Mouse (Mus musculus) urinary bladder, postnatal 14 days (tissue): ENCODE results near the gene Alk.

Experiments used
- DNase-seq: peaks from one replicate; pipeline ENCODE4 v3.0.0; 2021; ENCODE audit warnings: low spot score

The Alk gene

DNA sequence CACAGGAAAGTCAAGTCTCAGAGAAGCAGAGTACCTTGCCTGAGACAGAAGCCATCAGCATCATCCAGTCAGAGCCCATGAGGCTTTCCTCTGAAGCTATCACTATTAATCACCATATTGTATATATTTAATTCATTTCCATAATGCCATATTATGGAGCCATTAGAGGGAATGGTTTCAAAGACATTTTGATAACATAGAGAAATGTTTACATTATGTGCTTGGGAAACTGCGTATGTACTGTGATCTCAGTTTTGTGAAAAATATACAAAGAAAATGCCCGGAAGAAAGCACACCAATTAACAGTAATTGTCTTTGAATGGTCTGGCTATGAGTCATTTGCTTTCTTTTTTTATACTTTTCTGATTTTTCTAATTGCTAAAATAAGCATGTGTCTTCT, 203.1 kb downstream of the Alk start:
- DNase-seq = no peak

DNA sequence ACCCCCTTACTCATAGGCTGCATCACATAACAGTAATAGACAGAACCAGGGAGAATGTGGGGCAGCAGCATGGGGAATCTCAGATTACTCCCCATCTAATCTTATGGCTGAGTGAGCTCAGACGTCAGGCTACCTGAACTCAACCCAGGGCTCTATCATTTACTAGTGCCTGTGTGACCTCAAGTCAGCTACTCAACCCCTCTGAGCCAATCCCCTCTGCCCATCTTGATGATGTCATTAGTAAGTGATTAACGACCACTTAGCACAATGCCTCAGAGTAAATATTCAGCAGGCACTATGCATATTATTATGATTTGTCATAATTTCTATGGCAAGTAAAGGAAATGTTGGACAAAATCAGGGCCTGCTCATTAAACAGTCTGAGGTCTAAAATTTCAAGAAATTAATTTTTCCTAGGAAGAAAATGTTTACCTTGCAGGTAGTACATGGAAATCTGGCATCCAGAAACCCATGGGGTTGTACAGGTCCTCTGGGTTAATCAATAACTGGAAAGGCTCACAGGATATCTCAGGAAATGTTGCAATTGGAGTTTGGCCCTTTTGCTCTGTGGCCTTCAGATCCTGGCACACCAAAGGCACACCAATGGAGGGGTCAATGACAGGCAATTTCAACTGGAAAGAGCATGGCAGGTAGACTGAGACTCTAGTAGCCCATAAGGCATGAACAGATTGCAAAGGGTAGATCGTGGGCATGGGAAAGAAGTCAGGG, 204.9 kb downstream of the Alk start:
- DNase-seq = no peak

DNA sequence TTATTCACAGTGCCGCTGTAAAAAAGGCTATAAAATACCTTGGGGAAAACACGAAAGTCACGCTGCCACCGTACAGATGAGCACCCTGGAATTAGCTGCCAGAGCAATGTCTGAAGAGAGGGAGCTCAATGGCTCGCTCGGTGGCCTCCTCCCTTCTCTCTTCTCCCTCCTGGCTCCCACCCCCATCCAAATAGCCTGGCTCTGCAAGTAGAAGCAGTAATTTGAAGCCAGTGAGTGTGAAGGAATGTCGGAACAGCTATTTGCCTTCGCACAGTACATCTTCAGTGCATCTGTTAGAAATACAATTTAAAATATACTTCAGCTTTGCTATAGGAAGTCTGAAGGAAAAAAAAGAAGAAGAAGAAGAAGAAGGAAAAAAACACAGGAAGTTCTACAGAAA, 208.5 kb downstream of the Alk start:
- DNase-seq = no peak

DNA sequence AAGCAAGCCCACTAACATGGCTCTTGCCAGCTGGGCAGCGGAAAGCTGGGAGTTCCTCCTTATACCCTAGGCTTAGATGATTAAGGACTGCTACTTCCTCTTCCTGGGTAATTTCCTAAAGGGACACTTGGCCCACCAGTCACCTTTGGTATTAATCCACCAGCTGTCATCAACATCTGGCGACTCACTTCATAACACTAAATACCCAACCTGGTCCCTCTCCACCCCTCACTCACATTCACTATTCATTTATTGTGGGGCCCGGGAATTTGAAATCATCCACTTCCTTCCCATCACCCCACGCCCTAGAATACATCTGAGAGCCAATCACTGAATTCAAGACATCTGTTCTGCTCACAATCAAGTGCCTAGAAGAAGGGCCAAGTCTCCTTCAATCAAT, 235.4 kb downstream of the Alk start:
- no peak for DNase-seq

DNA sequence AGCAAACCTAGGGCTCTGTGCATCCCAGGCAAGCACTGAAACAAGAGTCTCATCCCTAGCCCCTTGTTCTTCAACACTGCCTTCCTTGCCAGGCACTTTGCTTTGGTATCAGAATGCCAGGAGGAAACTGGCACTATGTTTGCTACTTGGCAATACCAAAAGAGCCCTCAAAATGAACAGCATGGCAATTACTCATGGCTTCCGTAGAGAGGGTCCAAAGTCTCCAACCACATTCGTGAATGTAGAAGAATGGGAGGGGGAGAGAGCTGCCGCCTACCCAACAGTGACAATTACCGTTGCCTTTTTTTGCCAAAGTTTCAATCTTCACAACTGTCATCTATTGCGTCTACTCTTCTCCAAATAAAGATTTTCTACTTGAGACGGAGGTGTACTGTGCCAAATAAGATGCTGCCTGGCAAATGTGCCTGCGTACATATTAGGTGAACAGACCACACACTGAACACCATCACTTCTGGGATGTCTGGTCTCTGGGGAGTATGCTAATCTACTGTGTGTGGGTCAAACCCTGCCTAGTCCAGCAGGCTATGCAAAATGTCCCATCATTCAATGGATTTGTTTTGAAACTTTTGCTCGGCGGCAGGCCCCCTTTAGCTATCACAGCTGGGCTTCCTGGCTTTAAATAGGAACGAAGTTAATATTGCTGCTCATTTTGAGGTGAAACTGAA, 241.5 kb downstream of the Alk start:
- DNase-seq = no peak

DNA sequence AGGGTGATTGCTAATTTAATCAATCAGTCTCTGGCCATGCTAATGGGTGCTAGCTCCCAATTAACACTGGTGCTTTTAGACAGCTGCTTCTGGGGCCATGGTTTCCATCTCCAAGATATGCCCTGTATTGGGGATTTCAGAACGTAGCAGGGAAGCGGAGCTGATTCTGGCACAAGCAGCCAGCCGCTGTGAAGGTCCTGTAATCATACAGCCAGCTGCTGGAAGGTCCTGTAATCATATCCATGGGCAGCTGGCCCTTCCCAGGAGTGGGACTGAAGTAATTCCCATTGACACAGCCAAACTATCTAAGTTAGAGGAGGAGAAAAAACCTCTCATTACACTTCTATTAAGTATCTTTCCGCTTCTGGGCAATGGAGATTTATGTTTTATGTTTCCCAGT, 242.5 kb downstream of the Alk start:
- no peak for DNase-seq

DNA sequence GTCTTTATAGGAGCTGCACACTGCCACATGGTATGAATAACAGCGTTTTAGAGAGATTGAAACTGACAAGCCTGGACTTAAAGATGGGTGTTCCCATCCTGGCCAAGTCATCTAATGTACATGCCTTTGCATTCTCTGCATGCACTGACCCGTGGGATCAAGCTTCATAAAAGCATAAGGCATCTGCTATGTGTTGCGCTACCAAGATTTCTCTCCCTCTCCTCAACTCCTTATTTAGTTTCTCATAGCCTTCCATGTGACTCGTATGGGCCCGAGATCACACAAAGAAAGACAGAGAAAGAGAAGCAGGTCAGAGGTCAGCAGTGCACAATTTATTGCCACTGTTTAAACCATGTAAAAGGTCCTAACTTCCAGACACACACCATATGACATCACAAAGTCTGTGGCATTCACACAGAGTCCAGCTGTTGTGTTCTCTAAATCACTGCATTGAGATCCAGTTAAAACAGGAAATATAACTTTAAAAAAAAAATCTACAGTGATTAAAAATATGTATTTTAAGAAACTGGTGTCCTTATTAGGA, 247.6 kb downstream of the Alk start:
- no peak for DNase-seq

DNA sequence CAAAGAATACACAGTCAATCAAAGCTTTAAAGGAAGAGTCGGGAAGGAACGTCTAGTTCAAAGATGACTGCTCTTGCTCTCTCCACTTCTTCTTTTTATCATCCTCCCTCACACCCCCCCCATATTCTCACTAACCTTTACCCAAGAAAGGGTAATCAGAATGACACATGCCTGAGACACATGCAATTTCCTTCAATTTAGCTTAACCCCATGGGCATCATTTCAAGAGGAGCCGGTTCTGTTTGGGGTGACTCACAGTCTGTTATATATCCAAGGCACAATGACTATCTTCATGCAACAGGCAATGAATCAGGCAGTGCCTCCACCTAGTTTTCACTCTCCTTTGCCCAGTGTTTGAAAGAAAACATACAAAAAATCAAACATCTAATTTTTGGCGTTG, 265.0 kb downstream of the Alk start:
- DNase-seq = no peak

DNA sequence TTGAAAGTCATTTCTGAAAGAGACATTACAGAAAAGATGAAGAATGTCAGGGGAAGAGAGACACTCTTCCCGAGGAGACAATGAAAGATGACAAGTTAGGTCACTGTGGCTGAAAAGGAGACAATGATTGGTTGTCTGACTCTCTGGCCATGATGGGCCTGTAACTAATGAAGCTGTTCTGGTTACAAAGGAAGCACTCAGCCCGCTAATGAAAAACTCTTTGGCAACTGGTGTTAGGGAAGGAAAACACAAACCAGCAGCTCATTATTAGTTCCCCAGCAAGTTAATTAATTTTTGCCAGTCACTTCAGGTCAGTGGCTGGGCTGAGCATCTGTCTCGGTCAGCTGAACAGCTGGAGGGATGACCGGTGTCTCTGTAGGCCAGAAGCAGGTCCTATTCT, 271.5 kb downstream of the Alk start:
- no peak for DNase-seq

DNA sequence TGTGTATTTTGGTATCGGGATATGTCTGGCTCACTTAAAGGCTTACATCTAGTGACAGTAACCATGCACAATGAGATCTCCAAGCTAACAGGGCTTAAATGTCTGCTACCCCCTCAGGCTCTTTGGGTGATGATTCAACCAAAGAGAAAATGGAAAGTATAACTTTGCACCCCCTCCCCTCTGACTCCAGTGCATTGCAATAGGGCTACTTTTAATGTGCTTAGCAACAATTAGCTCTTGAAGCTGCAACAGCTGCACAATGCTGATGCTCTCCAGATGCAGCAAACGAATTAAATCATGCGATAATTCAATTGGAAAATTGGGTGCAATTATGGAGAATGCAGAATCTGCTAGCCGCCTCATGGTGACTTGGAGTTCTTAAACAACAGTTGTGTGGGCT, 278.5 kb downstream of the Alk start:
- DNase-seq = no peak

DNA sequence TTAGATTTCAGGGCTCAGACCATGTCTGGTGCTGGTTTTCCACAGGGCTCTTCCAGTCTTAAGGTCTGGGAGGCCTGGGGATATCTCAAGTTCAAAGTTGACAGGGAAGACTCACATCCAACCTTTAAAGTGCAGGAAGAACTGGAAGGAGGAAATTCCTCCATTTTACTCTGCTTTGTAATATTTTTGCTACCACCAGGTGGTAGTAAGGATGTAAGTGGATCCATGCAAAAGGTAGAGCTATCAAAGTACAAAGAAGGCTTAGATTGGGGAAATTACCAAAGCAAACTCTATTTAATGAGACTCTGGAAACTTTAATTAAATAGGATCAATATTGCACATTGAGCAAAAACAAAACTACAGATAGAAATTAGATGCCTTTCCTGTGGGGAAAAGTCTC, 284.9 kb downstream of the Alk start:
- no peak for DNase-seq

DNA sequence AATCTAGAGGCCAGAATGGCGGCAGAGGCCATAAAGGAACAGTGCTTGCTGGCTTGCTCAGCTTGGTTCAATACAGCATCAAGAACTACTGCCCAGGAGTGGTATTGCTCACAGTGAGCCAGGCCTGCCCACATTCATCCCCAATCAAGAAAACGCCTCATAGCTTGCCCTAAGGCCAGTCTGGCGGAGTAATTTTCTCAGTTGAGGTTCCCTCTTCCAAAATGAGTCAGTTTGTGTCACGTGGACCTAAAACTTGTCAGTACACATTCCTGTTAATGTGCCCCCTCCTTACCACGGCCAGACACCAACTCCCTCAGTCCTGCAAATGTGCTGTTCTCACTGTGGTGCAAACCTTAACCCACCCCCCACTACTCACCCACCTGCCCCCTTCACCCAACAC, 304.8 kb downstream of the Alk start:
- DNase-seq = no peak

DNA sequence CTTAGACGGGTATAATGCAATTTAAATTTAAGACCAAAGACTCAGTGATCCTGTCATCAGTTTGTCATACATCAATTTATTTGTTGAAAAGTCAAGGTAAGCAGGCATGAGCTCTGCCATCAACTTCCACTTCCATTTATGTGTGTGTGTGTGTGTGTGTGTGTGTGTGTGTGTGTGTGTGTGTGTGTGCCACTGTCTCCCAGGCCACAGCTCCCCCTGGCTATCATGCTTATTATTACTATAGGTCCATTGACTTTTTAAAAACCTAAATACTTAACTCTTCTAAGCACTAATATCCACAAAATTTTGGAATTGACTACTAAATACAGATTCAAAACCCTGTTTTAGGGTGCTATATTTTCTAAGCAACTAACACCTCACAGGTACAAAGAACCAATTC, 308.1 kb downstream of the Alk start:
- no peak for DNase-seq

DNA sequence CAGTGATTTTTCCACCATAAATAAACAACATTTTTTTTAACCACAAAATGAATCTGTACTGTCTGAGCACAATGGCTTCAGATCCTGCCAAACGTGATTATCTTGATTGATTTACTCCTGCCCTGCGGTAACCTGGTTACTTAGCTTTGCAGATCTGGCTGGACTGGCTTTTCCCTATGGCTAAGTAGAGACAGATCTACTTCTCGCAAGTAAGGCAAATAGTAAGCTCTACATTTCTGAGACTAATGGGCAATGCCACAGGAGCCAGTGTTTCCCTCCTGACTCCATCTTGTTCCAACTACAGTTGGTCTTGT, 311.2 kb downstream of the Alk start:
- DNase-seq = peak; percentile 36

DNA sequence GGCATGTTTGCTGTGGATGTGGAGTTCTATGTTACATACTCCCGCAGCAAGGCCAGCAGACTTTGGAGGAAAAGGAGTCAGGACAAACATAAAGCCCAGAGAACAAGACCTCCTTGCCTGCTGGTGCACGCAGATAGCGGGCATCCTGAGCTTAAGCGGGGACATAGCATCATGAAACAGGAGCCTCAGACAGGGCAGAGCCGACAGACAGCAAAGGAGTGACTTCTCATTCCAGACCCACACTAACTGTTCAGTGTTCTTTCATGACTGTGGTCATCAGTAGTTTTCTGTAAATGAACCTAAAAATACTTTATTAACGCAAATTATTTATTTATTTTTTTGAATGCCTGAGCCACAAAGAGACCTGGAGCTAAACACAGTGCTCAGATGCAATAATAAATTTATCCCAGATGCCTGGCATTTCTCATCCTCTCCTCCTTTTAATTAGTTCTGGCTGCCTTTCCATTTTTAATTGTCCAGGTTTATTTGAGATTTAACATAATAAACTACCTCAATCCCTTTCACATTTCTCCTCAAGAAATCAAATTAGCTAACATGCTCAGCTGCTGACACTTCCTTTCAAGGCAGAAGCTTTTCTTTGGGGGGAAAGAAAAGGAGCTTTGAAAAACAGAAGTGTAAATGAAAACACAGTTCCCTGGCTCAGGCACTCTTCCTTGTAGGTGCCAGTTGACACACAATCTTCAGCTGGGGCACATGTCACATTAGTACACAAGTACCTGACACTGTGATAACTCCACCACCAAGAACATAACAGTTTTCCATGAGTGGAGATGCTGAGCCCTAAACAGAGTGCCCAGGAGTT, 311.8 kb downstream of the Alk start:
- DNase-seq = no peak

DNA sequence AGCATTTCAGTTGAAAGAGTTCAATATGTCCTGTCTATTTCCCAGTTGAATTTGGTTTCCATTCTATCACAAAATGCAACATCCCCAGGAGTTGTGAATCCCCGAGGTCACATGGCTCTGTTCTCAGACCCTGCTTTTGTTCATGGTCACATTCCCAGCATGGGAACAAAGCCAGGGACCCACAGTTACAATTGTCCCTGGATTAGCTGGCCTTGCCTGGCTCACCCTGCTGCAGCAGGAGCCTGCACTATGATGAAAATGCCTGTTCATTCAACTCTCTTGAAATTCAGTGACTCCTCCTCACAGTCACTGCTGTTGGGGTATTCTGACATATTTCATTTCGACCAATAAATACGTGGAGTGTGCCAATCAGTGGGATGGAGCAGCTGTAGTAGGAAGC, 318.5 kb downstream of the Alk start:
- no peak for DNase-seq

DNA sequence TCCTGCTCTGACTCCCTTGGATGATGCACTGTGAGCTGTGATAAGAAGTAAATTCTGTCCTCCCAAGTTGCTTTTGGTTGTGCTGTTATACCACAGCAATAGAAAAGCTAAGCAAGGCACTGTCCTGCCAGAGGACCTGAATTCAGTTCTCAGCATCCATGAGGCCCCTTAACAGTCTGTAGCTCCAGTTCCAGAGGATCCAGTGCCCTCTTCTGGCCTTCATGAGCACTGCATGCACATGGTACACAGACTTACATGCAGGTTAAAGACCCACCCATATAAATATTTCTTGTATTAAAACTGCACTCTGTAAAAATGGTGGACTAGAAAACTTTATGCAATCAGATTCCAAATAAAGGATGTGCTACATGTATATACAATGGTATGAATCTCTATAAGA, 326.1 kb downstream of the Alk start:
- no peak for DNase-seq

DNA sequence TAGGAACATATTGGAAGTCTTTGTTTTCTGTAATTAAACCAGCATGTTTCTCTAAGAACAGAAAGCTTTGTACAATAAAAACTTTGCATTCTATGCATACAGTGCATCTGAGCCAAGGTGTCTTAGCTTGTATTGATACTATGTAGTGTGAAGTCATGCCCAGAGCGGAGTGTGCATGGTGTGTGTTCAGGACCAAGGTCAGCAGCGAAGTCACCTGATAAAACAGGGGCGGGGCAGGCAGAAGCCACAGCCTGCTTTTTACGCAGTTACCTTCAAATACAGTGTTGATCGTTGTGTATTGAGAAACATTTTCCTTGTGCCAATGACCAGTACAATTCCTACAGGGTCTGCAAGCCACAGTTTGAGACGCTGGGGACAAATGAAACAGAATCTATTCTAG, 327.6 kb downstream of the Alk start:
- no peak for DNase-seq

DNA sequence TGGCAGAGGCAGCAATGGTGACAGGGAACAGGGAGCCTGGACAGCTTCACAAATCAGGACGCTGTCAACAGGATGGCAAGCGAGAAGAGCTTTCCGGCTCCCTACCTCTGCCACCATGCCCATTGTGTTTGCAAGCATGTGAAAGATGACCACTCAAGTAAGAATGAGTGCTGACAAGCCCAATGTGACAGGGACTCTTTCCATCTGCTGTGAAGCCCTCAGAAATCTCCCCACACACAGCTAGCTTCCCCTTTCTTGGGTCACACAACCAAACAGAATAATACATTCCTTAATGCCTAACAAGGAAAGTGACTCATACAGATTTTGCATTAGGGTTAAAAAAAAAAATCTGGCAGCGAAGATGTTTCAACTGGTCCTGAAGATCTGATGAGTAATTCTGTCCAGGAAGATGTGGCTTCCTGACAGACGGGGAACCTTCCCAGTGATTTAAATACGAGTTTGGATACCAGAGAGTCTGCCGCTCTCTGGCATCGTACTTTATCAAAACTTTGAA, 329.0 kb downstream of the Alk start:
- DNase-seq = no peak

DNA sequence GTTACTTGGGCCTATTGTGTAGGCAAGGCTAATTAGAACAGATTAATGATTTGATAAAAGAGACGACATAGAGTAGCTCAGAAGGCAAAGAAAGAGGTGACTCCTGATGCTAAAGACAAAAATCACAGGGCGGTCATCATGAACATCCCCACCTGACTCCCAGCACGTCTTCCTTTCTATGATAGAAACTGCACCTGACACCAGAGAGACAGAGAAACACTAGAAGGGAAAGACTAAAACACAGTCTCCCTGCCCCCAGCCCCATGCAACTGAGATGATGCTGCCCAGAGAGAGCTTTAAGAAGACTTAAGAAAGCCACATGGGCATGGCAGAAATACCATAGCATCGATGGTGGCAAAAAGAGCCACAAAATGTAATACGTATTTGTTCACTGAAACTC, 330.2 kb downstream of the Alk start:
- DNase-seq = no peak

DNA sequence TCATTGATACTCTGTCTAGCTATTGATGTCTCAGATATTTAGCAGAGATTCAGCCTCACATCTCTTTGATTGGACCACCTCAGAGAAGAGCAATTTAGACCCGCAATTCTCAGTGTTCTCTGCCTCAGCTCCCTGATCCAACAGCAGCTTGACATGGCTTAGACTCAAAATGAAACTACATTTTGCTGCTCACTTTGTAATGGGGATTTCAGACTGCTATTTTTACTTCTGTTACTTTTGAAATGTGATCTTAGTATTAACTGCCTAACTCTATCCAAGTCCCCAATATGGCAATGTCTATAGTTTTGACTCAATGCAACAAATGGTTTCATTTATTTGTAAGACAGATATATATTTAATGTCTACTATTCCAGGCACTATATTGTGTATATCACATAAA, 332.8 kb downstream of the Alk start:
- no peak for DNase-seq

DNA sequence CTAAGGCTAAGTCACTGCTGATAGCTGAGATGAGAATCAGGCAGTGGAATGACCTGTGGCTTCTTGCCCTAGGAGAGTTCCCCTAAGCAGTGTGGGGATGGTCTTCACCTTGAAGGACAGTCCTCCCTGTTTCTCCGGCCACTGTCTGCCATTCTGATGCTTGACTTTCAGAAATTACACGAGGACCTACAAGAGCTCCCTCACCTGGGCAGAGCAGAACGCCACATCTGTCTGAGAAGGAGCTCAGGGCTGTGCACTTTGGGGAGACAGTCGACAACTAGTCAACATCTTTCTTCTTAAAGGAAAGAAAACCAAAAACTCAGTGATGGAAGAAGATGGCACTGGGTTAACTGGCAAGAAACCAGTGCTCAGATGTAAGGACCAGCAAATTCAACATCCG, 335.9 kb downstream of the Alk start:
- DNase-seq = no peak
